Mouse (Mus musculus) neural tube, embryonic 13.5 days (tissue): ENCODE measurements around the gene Fbl. TPM values are rescaled to one million over a fixed set of nuclear protein-coding genes. Genes with fewer than 3 reads are reported as not detected.
"Not testable (repeated sequence)": the region's sequence is repeated elsewhere in the genome, so short reads cannot be mapped to it uniquely, and the experiment has no call there.

Experiments used
- ATAC-seq: fragments of 200-750 bp; cut with Nextera tagmentation; 2 replicates; pipeline ENCODE4 v1.8.0; 2017; ENCODE audit warnings: low read depth, mild to moderate bottlenecking, moderate TSS enrichment, moderate library complexity
- H3K27ac ChIP-seq: fragments of 300-500 bp; sonication (generic); replicated peaks from 2 replicates; pipeline ENCODE4 v1.5.1; 2015; ENCODE audit warnings: moderate library complexity, mild to moderate bottlenecking, inconsistent platforms
- H3K27me3 ChIP-seq: fragments of 300-500 bp; sonication (generic); 2 replicates; pipeline ENCODE4 v1.6.1; 2015; ENCODE audit warnings: mild to moderate bottlenecking, inconsistent platforms
- H3K36me3 ChIP-seq: fragments of 300-500 bp; sonication (generic); 2 replicates; pipeline ENCODE4 v1.6.1; 2015; ENCODE audit warnings: mild to moderate bottlenecking, inconsistent platforms
- H3K4me1 ChIP-seq: fragments of 300-500 bp; sonication (generic); replicated peaks from 2 replicates; pipeline ENCODE4 v1.6.1; 2015; ENCODE audit warnings: inconsistent platforms
- H3K4me2 ChIP-seq: fragments of 300-500 bp; sonication (generic); 2 replicates; pipeline ENCODE4 v1.6.1; 2015; ENCODE audit warnings: inconsistent platforms, mild to moderate bottlenecking, moderate library complexity
- H3K4me3 ChIP-seq: fragments of 300-500 bp; sonication (generic); 2 replicates; pipeline ENCODE4 v1.5.1; 2015; ENCODE audit warnings: mild to moderate bottlenecking, inconsistent platforms
- H3K9ac ChIP-seq: fragments of 300-500 bp; sonication (generic); 2 replicates; pipeline ENCODE4 v1.6.1; 2015; ENCODE audit warnings: moderate library complexity, mild to moderate bottlenecking, inconsistent platforms
- H3K9me3 ChIP-seq: fragments of 300-500 bp; sonication (generic); 2 replicates; pipeline ENCODE4 v1.6.1; 2016; ENCODE audit warnings: inconsistent platforms
- WGBS: fragments of 180-500 bp; shearing (Covaris S2); methylation state at CpG from one replicate; pipeline ENCODE4 v1.1.7; 2015; 5-methylcytosine and 5-hydroxymethylcytosine counted together
- polyA plus RNA-seq: library from polyadenylated mRNA; unstranded; fragments of >200 nt; fragmentation: Nextera tagmentation; extraction: Ambion mirVana; gene quantifications from 2 replicates; pipeline ENCODE4 v1.2.1, GENCODE M21; 2015

Fbl gene
- polyA plus RNA-seq, 1 experiment from 2014 or later: 81.3 TPM

DNA sequence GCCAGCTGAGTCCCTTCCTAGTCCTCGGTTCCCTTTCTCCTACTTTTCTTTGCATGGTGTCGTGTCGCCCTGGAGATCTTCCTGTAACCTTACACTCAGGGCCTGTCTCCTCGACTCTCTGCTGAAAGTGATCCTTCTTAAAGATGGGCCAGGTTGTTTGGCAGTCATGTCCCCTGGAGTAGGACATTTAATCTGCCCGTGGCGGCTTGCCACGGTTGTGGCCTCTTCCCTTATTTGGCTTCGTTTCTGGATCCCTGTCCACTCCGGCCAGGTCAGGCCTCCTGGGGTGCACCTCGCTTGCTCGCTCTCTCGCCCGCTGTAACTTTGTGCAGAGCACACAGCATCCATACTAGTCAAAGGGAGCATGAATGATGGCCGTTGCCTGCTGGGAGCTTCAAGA, 27.0 kb downstream of the Fbl start:
- Histone ChIP-seq H3K27ac (no peak overlapping the region), H3K4me1 (no peaks in the 10 kb centered on the region), H3K4me3 (no peak overlapping the region), H3K9me3 (no peaks in the 10 kb centered on the region), H3K9ac (no peak overlapping the region), H3K36me3 (peaks cover 54% of the 10 kb centered on the region), H3K27me3 (no peaks in the 10 kb centered on the region), H3K4me2 (no peak overlapping the region)
- 56% methylated on average over 14 of the region's 14 CpGs for WGBS
- ATAC-seq: no peak

DNA sequence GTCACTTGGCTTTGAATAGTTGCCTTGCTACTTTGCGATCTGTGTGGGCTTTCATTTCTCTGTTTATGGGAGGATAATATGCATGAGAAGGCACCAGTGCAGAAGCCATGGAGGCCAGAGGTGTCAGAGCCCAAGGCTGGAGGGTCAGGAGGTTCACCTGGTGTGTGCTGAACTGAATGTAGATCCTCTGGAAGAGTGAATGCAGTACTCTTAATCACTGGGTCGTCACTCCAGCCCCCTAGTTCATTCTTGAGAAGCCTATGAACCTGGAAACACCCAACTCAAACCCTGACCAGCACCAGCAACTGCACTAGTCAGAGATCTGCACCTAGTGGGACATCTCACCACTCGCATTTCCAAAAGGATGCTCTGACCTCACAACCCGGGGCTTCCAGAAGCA, 29.5 kb downstream of the Fbl start:
- no peak overlapping the region for H3K9ac ChIP-seq
- H3K27me3 ChIP-seq: no peaks in the 10 kb centered on the region
- 78% methylated on average over 4 of the region's 4 CpGs for WGBS
- ATAC-seq: no peak
- no peak overlapping the region for H3K27ac ChIP-seq
- H3K4me1 ChIP-seq: no peaks in the 10 kb centered on the region
- H3K4me2 ChIP-seq: no peak overlapping the region
- peaks cover 30% of the 10 kb centered on the region for H3K36me3 ChIP-seq
- no peaks in the 10 kb centered on the region for H3K9me3 ChIP-seq
- no peak overlapping the region for H3K4me3 ChIP-seq

DNA sequence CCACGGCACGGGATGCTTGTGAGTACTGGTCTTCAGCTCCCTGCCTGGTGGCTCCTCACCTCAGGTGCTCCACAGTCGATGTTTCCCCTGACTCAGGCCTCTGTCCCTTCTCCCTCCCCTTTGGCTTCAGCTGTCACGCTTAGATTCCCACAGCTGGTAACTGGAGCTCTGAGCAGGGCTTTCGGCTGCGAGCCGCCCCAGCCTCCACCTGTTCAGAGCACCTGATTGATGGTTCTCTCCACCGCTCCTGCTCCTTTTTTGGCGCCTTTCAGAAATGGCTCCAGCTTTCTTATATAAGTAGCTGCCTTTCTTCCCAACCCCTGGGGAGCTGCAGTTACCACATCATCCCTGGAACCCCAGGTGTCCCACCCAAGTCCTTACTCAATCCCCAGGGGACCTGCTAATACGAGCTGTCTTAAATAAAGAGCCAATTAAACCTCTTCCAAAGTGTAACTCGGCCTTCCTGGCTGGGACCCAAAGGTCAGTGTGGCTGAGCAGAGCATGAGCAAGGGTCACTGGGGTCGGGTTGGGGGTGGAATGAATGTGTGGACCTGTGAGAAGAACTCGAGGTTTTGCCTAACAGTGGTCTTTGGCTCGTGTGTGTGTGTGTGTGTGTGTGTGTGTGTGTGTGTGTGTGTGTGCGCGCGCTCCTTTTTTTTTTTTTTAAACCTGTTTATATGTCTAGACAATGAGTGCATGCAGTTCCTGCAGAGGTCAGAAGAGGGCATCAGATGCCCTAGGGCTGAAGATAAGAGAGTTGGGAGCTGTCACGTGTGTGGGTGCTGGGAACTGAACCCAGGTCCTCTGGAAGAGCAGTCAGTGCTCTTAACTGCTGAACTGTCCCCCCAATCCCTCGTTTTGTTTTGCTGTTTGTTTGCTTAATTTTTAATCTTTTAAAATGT, 33.9 kb downstream of the Fbl start:
- Histone ChIP-seq H3K36me3 (no peaks in the 10 kb centered on the region), H3K9ac (no peak overlapping the region), H3K4me2 (no peak overlapping the region), H3K9me3 (no peaks in the 10 kb centered on the region), H3K27me3 (no peaks in the 10 kb centered on the region), H3K27ac (no peak overlapping the region), H3K4me3 (no peak overlapping the region), H3K4me1 (no peaks in the 10 kb centered on the region)
- no peak for ATAC-seq
- 65% methylated on average over 19 of the region's 19 CpGs for WGBS

DNA sequence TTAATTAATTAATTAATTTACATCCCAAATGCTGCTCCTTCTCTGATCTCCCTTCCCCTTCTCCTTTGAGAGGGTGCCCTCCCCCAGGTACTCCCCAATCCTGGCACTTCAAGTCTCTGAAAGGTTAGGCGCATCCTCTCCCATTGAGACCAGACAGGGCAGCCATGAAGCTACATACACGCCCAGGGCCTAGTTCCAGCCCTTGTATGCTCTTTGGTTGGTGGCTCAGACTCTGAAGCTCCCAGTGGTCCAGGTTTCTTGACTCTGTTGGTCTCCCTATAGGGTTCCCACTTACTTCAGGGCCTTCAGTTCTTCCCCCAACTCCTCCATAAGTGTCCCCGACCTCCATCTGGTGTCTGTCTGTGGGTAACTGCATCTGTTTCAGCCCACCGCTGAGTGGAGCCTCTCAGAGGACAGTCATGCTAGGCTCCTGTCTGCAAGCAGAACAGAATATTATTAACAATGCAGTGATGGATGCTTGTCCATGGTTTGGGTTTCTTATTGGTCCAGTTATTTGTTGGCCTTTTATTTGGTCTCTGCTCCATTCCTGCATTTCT, 36.6 kb downstream of the Fbl start:
- no peak overlapping the region for H3K4me3 ChIP-seq
- no peak overlapping the region for H3K27ac ChIP-seq
- no peaks in the 10 kb centered on the region for H3K4me1 ChIP-seq
- H3K36me3 ChIP-seq: no peaks in the 10 kb centered on the region
- no peak for ATAC-seq
- no peaks in the 10 kb centered on the region for H3K27me3 ChIP-seq
- H3K9ac ChIP-seq: no peak overlapping the region
- H3K4me2 ChIP-seq: no peak overlapping the region
- no peaks in the 10 kb centered on the region for H3K9me3 ChIP-seq
- WGBS: 68% methylated on average over 4 of the region's 4 CpGs

DNA sequence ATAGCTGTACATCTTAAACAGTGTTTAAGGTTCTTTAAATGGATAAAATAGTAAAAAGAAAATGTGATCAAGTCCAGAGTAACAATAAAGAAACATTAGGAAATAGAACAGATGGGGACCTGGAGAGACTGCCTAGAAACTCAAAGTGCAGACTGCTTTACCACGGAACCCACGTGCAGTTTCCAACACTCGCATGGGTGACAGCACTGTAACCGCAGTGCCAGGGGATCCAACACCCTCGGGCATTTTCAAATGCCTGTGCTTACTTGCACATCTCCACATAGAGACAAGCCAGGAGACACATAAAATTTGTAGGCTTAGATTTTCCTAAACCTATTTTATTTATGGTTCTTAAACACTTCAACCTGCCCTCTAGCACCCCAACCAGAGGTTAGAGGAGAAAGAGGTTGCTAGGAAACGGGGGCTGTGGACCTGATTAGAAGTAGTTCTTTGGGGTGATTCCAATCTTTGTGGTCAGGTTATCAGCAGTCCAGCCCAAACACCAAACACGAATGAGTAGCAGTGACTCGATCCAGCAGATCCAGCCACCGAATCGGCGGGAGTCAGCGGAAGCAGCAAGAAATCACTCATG, 39.0 kb downstream of the Fbl start:
- Histone ChIP-seq H3K27ac (no peak overlapping the region), H3K9me3 (no peaks in the 10 kb centered on the region), H3K4me2 (peak overlapping the region; percentile 51), H3K27me3 (no peaks in the 10 kb centered on the region), H3K4me3 (peak overlapping the region; percentile 31), H3K9ac (0 out of 2 replicates have a peak overlapping the region, but pooled peaks have one; percentile 42), H3K36me3 (no peaks in the 10 kb centered on the region), H3K4me1 (no peaks in the 10 kb centered on the region)
- no peak for ATAC-seq
- 46% methylated on average over 12 of the region's 12 CpGs for WGBS

DNA sequence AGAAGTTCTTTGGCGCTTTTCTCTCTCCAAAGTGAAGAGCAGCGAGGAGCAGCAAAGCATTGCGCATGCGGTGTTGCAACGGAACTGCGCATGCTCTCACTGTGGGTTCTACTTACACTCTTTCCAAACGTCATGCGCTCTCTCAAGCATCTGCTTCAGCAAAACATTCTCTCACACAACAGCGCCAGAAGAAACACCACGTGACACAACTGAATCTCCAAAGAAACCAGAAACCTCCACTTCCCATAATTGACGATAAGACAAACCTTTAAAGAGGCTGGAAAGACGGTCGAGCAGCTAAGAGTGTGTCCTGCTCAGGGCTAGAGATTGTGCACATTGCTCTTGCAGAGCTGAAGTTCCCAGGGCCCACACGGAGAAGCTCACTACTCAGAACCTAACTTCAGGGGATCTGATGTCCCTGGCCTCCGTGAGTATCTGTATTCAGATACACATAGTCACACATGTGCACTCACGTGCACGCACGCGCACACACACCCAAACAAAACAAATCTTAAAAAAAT, 39.5 kb downstream of the Fbl start:
- H3K4me1 ChIP-seq: no peaks in the 10 kb centered on the region
- no peaks in the 10 kb centered on the region for H3K36me3 ChIP-seq
- H3K9ac ChIP-seq: 0 out of 2 replicates have a peak overlapping the region, but pooled peaks have one; percentile 42
- H3K27ac ChIP-seq: 0 out of 2 replicates have a peak overlapping the region, but pooled peaks have one; percentile 29
- H3K4me2 ChIP-seq: peak overlapping the region; percentile 51
- 57% methylated on average over 19 of the region's 19 CpGs for WGBS
- no peaks in the 10 kb centered on the region for H3K27me3 ChIP-seq
- H3K9me3 ChIP-seq: no peaks in the 10 kb centered on the region
- peak; percentile 52; the same call in 1 of the 2 replicates for ATAC-seq
- peak overlapping the region; percentile 31 for H3K4me3 ChIP-seq

DNA sequence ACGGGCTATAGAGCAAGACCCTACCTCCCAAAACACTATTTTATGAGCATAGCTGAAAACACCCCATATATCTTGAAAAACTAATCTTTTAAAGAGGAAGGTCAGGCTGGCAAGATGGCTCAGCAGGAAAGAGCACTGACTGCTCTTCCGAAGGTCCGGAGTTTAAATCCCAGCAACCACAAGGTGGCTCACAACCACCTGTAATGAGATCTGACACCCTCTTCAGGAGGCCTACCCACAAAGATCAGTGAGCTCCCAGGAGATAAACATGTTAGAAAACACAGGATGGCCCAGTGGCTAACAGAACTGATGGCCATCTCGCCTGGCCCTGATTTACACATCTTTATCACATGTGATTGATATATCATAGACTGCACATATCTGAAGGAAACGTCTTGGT, 41.2 kb downstream of the Fbl start:
- H3K4me1 ChIP-seq: no peaks in the 10 kb centered on the region
- H3K9ac ChIP-seq: no peak overlapping the region
- H3K4me2 ChIP-seq: no peak overlapping the region
- no peak overlapping the region for H3K4me3 ChIP-seq
- H3K27me3 ChIP-seq: no peaks in the 10 kb centered on the region
- H3K27ac ChIP-seq: no peak overlapping the region
- H3K36me3 ChIP-seq: no peaks in the 10 kb centered on the region
- no peaks in the 10 kb centered on the region for H3K9me3 ChIP-seq
- 53% methylated on average over 5 of the region's 5 CpGs for WGBS
- no peak for ATAC-seq

DNA sequence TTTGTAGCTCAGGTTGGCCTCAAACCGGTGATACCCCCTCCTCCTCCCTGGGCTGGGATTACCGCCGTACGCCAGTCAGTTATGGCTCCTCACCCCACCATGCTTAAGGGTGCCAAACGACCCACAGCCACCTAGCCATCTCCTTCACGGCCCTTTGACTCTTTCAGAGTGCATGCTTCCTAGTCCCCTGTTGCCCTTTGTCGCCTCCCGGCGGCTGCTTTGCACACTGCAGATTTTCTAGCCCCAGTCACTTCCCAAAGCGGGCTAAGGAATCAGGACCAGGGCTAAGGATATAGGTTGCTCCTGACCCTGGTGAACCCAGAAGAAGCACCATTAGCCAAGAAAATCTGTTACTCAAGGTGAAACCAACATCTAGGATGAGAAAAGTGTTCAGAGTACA, 44.6 kb downstream of the Fbl start:
- H3K4me3 ChIP-seq: no peak overlapping the region
- H3K4me2 ChIP-seq: no peak overlapping the region
- no peaks in the 10 kb centered on the region for H3K9me3 ChIP-seq
- WGBS: 36% methylated on average over 10 of the region's 10 CpGs
- H3K4me1 ChIP-seq: no peaks in the 10 kb centered on the region
- no peaks in the 10 kb centered on the region for H3K36me3 ChIP-seq
- ATAC-seq: no peak
- no peak overlapping the region for H3K9ac ChIP-seq
- no peak overlapping the region for H3K27ac ChIP-seq
- H3K27me3 ChIP-seq: no peaks in the 10 kb centered on the region

DNA sequence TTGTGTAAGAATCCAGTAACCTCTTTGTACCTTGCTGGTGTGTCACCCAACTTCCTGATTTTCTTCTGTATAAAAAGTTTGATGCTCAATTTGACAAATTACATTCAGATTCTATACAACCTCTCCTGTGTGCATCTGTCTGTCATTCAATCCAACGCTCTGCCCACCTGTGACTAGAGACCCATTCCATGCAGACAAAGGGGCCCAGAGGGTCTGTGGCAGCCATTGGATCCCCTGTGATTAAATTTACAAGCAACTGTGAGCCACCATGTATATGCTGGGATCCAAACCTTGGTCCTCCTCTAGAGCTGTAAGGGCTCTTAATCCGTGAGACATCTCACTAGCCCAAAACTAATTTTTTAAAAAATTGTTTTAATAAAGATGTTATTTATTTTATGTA, 46.4 kb downstream of the Fbl start:
- not testable (repeated sequence) for H3K36me3 ChIP-seq

DNA sequence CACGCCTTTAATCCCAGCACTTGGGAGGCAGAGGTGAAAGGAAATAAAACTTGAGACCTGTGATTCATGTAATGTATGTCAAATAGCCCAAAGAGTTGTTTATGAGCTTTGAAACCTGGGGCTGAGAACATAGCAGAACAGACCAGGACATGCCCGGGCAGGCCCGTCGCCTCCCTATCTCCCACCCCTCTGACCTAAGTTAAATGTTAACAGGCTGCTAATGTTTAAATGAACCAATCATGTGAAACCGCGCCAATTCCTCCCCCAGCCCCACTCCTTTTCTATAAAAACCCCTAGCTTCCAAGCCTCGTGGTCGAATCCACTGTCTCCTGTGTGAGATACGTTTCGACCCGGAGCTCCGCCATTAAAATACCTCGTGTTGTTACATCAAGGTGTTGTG, 48.3 kb downstream of the Fbl start:
- not testable (repeated sequence) for H3K27ac ChIP-seq, H3K9ac ChIP-seq, H3K9me3 ChIP-seq, H3K36me3 ChIP-seq, H3K27me3 ChIP-seq, H3K4me1 ChIP-seq, ATAC-seq, H3K4me2 ChIP-seq, H3K4me3 ChIP-seq
- 90% methylated on average over 12 of the region's 13 CpGs for WGBS

More for the DNA sequence above, 46.4 kb downstream of the Fbl start:
- H3K4me3 ChIP-seq, H3K27me3 ChIP-seq, H3K4me2 ChIP-seq, ATAC-seq, H3K9ac ChIP-seq, H3K9me3 ChIP-seq, H3K4me1 ChIP-seq, H3K27ac ChIP-seq: not testable (repeated sequence)
- WGBS: 85% methylated on average over 2 of the region's 2 CpGs

DNA sequence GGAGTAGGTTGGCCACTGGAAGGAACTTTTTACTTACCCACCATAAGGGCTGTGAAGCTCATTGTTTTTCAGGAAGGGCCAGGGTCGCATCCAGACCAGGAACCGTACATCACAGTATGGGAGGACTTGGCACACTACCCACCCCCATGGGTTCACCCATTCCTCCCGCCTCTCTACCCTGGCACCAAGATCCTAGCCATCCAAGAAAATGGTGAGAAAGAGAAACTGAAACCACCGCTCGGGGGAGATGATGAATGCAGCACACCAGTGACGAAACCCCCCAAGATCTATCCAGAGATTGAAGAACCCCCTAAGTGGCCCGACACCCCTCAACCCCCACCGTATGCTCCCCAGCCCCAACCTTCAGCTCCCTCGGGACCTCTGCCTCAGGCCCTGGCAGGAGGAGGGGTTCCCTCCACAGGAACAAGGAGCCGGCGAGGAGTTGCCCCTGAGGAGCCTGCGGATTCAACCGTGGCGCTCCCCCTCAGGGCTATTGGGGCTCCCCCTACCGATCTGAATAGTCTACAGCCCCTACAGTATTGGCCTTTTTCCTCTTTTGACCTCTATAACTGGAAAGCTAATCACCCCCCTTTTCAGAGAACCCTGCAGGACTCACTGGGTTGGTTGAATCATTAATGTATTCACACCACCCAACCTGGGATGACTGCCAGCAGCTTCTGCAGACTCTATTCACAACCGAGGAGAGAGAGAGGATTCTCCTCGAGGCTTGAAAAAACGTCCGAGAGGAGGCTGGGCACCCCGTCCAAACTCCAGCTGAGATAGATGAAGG, 49.6 kb downstream of the Fbl start:
- H3K4me3 ChIP-seq, H3K27me3 ChIP-seq, H3K36me3 ChIP-seq, ATAC-seq, H3K4me1 ChIP-seq, H3K9me3 ChIP-seq, H3K9ac ChIP-seq, H3K27ac ChIP-seq, H3K4me2 ChIP-seq: not testable (repeated sequence)
- 82% methylated on average over 20 of the region's 20 CpGs for WGBS

DNA sequence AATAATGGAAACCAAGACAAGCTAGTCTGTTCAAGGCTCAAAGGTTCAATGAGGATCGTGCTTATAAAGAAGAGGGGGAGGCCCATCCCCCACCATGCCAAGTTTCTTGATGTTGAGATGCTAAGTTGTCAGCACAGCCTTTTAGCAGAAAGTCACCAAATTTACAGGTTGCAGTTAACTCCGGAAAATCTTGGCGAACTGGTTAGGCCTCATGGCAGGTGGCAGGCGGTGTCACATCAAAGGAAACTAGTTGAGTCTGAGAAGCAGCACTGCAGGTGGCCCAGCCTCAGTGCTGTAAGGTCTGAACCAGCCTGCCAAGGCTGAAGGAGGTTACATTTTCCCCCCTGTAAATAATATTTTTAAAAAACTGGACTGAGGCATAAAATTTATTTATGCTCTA, 57.3 kb downstream of the Fbl start:
- H3K9ac ChIP-seq, H3K9me3 ChIP-seq, H3K4me1 ChIP-seq, ATAC-seq, H3K4me3 ChIP-seq, H3K27me3 ChIP-seq, H3K4me2 ChIP-seq, H3K36me3 ChIP-seq, H3K27ac ChIP-seq: not testable (repeated sequence)
- 82% methylated on average over 4 of the region's 4 CpGs for WGBS
